Mouse (Mus musculus) testis, postnatal 10 days (tissue): ENCODE results near the gene Serpine2.

Experiments
- DNase-seq: peaks from one replicate; pipeline ENCODE4 v3.0.0; 2021; ENCODE audit warnings: low spot score

Gene Serpine2

DNA sequence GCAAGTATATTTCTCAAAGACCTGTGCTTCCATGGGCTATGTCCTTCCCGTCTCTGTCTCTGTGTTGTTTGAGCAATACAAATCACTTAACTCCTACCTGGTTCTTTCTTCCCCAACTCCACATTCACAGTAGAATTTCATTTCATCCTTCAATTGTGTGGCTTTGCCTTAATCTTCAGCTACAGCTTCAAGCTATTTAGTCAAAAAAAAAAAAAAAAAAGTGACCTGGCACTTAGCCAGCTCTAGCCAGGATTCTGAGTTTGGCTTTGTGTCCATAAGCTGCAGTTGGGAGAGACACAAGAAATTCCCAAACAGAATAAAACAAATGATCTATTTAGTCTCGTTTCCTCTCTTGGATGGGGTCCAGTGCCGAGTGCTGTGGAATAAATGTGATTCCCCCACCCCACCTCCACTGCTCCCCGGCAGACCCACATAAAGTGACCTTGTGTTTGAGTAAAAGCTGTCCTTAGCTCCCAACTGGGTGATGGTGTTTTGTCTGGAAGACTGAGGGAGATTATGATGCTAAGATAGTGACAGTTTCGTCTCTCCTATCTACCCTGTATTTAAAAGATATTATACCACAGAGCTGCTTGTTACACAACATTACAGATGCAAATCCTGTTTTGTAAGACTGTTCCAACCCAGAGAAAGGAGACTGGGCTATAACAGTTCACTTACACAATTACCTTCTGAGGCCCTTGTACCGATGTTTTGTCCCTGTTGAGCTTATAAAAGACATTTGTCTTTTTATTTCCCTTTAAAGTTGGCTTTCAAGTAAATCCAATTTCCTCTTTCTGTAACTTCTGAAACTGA, at the start of gene Serpine2:
TSS of gene Serpine2 (minus strand) at position 51 of the 813 bp plus-strand sequence.
- DNase-seq, result peak; percentile 47

DNA sequence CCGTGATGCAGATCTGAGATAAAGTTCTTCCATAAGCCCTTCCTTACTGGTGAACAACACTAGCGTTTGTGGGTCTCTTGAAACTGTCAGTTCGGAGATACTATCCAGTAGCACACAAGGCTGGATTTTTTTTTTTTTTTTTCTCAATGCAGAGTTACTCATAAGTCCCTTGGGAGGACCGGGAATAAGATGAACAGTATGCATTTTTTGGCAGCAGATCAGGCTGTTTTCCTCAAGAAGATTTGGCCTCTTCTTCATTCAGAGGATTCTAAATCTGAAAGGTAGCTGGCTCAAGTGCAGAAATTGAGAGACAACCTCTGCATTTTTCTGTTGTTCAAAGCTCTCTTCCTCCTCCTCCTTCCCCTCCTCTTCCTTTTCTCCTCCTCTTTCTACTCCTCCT, 46.8 kb upstream of the Serpine2 start:
- no peak for DNase-seq

DNA sequence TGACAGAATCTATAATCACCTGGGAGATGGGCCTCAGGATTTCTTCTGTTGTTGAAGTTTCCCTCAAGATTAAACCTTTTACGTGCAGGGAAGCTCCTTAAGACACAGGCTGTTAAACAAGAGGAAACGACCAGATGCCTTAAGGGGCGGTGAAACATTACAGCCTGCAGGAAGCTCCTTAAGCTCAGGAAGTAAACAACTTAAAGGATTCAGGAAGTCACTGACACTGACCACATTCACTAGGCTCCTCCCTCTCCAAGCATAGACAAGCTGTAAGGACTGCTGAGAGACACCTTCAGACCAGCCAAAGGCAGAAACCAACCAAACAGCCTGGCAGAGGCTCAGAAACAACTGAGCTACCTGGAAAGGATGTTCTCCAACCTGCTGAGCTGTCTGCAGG, 44.3 kb upstream of the Serpine2 start:
- DNase-seq, result no peak

DNA sequence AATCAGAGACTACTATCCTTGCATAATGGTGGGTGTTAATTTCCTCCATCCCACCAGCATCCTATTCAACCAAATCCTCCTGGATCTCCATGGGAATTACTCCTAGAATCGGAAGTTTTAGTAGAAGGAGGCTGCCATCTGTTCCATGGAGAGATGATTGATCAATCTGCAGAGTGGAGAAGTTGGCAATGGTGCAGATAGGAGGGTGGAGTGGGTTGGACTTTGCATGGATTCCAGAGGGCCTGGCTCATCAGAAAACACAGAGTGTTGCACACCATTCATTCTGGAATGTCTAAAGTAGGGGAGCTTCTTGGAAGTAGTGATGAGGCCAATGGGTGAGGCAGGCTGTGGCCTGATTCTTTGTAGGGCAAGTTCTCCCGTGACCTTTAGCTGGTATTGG, 41.9 kb upstream of the Serpine2 start:
- no peak for DNase-seq

DNA sequence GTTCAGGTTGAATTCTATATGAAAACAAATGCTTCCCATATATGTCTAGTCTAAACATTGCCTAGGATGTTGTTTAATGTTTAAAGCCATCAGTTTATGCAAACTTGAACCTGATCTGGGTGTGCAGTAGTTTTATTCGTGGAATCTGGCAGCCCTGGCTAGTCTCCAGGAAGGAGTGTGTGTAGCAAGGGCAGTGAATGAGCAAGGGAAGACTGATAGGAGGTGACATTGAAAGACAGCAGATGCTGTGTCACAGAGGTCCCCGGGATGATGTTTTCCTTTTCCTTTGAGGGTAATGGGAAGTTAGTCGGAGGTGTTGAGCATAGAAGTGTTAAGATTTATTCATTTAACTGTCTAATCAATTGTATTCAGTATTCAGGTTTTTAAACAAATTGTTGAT, 21.7 kb upstream of the Serpine2 start:
- DNase-seq, result no peak

DNA sequence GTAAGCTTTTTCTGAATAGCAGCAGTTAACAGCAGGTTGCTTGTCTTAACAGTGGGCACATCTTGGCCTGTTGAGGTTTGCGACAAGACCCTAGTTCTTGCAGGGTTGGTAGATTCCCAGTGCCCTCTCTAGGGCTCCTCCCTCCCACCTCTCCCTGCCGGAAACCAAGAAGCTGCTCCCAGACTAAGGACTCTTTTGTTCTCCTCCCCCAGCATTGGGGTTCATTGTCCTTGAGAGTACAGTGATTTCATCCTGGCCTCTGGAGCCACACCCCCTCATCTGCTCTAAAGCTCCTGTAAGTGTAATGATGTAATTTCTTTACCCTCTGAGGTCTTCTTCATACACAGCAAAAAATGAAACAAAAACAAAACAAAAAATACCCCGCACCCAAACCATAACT, 13.8 kb upstream of the Serpine2 start:
- no peak for DNase-seq

DNA sequence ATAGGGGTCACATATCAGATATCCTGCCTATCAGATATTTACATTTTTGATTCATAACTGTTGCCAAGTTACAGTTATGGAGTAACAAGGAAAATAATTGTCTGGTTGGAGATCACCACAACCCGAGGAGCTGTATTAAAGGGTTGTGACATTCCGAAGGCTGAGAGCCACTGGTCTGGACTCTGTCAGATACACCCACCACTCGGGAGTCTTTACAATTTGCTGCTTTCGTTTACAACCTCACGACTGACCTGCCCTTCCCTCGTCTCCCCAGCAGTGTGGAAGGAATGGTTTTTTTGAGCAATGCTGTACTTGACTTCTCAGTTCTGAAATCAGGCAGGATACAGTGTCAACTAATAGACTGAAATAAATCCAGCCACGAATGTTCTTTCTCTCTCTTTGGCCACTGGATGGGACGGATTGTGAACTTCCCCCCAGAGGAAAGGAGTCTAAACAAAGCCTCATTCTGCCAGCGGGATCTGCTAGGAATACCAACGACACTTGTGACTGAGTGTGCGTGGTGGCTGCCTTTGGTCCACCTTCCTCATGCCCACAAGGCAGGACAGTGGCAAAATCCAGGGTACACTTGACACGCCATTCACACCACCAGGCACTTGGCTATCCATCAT, 455 bp downstream of the Serpine2 start:
- DNase-seq, result no peak

DNA sequence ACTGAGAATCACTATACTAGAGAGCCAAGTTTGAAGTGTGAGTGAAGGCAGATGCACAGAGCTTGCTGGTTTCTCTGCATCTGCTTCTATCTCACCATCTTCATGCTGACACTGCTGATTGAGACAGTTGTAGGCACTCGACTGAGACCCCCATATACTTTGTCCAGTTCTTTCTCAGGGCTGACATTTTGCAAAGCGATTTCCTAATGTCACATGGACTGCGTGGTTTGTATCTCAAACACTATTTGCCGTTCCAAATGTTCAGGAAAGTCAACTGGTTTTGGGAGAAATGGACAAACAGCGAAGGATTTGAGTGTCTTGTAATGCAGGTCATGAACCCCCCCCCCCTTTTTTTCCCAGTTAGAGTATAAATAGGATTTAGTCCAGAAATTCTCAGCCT, 1.0 kb downstream of the Serpine2 start:
- no peak for DNase-seq

DNA sequence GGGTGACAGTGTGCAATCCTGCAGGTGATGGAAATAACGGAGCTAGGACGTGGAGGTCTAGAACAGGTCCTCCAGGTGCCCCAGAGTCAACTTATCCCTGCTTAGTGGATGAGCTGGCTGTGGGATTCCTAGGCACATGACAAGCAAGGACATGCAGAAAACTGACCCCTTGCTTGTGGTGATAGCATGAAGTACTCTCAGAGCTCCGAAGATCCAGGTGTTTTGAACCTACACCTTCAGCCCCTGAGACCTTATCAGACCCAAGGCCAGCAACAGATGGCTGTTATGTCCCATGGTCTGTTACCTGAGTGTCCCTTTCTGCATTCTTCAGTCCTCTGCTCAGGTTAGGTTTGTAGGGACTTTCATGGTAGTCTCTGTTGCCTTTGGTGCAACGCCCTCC, 2.0 kb downstream of the Serpine2 start:
- DNase-seq, result no peak

DNA sequence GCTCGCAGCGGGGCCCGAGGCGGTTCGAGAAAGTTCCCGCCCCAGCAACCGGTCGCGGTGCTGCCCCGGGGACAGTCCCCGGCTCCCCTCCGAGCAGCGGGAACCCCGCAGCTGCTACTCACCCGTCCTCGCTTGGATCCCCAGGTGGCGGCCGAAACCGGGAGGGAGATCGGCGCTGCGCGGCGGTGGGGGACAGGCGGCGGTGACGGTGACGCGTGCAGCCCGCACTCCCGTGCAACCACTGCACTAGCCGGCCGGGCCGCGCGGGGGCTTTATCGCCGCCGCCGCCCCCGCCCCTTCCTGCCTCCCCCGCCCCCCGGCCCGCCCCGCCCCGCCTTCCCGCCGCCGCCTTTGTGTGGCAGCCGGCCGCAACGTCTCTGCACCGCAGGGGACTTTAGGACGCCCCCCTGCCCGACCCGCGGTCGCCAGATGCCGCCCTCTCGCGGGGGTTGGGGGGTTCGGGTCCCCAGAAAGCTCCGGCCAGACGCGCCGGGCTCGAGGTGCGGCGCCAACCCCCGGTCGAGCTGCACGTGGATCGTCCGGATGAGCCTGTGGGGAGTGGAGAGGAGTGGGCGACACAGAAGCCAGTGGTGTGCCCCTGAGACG, 2.5 kb downstream of the Serpine2 start:
- DNase-seq, result peak; percentile 64

DNA sequence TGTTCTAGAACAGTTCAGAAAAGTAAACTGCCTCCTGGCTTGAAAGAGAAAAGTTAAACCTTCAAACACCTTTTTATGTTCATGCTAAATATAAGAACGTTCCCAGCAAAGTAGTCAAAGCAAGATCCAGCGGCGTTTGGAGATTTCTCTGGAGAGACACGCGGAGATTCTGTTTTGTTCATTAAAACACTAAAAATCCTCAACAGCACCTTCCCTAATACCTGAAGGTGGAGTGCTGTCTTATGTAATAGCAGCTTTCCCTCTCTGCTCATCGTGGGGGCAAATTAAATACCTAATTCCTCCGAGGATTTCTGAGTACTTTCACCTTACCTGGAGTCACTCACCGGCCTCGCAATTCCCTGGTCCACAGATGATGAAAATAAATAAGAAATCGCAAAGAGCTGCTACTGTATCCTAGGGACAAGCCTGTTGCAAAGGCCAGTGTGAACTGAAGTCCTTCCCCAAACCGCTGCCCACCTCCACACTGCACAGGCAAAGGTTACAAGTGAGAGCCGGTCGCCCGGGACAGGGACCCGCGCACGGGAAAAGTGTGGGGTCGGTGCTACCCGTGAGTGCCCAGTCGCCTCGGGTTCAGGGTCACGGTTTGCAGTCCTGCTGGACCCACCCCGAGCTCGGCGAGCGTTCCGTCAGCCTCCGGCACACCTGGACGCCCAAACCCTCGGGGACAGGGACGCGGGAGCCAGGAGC, 3.1 kb downstream of the Serpine2 start:
- no peak for DNase-seq

DNA sequence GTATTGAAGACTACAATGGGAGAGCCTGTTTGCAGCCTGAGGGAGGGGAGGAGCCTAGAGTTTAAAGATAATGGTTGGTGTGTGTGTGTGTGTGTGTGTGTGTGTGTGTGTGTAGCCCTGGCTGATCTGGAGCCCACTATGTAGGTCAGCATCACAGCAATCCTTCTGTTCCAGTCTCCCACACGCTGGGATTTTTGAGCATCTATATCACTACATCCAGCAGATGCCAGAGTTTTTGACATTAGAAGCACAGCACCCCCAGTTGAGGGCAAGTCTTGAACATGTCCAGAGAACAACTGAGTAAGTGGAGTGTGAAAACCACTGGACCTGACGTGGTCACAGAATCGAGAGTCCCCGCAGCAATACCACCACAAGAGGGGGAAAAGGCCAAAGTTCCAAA, 4.2 kb downstream of the Serpine2 start:
- DNase-seq, result no peak

DNA sequence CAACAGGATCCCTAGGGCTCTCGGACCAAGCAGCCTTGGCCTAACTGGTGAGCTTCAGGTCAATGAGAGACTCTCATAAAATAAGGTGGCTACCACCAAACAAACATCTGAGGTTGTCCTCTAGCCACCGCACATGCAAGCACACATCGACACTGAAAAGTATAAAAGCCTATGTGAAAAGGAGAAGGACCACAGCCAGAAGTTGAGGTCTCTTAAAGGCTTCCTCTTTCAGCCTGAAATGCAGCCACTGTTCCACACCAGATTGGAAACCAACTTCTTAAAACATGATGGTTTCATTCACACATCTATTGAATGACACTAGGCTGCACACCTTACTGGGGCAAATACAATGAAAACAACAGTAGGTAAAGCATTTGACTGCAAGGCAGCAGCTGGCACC, 7.5 kb downstream of the Serpine2 start:
- no peak for DNase-seq

DNA sequence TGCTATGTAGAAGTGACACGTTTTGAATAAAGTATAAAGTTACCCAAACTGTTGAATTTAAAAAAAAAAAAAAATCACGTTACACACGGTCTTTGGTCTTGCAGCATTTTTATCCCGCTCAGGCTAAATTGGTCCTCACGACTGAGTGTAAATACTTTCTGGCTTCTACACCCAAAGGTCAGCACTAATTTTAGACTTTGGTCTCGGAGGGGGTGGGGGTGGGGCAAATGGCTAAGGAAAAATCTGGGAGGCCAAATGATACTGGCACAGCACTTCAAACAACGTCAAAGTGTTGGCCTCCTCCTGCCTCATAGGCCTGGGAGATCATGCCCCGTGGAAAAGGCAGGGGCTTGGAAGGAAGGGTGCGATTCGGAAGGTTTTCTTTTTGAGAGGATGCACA, 10.6 kb downstream of the Serpine2 start:
- no peak for DNase-seq

DNA sequence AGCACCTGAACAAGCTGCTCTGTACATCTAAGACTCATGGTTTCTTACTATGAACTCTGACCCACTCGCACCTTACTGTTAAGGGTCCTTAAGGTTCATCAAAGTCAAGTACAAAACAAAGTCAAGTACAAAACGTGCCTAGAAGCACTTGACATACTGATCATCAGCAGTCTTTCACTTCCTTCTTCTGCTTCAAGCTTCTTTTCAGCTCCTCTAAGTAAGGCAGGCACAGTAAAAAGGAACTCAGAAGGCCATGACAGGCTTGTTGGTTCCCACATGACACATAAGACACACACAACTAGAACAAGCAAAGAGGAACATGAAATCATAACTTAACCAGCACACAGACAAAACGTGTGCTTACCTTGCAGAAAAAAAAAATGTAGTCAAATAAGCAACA, 12.3 kb downstream of the Serpine2 start:
- DNase-seq, result no peak

DNA sequence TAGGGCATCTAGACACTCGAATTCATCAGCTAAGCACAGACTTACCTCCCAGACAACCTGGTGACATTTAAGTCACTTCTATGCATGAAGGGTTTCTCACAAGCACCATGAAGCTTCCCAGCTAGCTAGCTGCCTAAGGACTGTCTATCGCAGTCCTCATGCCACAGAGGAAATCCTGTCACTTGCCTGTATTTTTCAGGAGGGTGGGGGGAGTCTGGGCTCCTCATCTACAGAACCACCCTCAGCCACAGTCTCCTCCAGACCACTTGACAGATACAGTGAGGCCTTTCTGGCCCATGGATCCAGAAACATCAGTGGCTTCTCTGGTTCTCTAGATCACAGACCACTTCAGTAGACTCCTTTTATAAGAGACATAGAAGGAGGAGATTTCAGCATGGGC, 14.1 kb downstream of the Serpine2 start:
- DNase-seq, result no peak

DNA sequence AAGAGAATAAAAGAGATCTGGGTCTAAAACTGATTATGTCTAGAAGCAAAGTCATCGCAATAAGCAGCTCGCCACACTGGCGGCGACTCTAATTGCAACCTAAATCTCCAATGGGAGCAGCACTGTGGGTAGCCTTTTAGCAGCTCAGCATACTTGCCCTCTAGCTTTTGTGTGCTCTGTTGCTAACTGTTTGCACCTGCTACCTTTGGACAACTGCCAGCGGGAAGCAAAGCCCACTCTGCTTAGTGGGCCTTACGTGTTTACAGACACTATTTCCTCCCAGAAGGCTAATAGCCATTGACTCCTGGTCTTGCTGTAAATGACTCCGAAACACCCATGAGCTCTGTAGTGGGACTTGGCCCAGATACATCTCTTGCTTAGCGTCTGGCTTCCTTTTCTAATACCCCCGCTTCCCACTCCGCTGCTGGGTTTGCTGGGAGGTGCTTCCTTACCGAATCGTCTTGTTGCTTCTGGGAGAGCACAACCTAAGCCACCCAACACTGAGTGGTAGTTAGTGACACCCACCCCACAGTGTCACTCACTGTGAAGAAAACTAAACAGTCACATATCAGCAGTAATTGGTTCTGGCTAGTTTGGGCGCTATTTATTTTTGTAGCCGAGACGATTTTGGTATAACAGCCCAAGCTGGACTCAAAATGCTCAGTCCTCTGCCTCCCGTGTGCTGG, 28.1 kb downstream of the Serpine2 start:
- no peak for DNase-seq

DNA sequence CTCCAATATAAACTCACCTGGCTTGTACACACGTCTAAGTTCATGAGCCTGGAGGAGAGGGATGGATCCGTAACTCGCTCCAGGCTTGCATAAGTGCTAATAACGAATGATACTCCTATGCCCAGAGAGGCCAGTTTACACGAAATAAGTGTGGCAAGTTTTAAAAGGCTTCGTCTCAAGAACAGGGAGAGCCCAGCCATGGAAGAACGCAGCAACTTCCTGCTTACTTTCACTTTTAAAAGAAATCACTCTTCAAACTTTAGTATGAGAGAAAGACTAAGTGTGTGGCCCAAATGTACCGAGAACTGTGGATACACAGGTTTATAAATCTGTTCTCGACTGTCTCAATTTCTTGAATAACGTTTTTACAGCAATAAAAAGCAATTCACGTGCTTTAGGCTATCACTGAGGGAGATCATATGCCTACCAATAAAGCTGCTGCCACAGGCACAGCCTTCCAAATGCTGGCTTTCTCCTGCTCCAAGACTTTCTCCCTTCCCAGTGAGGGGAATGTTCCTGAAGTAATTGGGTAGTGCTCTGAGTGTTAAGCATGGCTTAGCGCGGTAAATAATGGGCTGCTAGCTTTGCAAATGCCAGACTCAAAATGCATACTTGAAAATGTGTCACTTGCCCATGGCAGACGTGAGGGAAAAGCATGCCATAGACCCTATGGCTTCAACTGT, 36.9 kb downstream of the Serpine2 start:
- DNase-seq, result no peak

DNA sequence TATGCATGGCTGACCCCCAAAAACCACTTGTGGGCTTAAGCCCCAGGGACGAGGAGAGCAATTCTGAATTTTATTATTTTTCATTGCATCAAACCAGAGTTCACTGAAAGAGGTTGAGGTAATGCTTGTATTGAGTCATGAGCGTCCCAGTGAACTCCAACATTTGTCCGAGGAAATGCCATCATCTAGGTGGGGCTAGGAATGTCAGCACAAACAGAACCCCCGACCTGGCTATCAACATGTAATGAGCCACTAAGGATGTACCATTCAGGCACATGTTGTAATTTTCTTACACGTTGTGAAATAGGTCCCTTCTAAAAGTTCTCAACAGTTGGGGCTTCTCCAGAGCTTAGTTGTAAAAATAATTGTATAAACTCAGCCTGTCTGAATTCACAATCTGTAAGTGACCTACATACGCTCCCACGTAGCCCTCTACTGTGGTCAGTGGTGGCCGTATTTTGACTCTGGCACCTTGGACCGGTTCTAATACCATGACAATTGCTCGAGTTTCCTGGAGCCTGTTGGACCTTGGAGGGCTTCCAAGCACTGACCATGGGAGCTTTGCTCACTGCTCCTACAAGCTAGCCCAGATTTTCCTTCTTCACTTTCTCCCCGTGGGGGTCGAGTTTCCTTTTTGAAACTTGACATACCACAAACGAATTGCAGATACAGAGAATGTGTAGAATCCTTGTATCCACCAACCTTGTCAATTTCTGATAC, 38.0 kb downstream of the Serpine2 start:
- peak; percentile 68 for DNase-seq

DNA sequence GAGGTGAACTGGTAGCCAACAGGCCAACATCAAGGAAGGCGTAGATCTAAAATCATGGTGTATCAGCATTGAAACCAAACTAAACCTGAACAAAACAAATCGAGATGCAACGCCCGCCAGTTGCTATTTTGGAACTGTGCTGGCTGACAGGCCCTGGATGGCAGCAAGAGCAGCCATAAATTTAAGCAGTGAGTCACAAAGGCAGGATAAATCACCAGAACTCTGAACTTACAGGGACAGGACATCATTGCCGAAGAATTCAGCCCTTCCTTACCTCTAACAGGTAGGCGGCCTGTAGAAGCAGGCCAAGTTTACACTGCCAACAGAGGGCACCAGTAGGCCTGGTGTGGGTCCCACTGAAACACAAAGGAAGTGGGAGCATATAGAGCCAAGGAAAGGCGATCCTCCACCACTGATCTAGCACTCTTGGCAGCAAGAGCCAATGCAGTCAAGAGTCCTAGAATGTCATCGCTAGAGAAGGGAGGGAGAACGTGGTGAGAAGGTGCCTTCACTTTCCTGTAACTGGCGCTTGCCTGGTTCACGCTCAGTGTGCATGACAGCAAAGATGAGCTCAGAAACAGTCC, 41.6 kb downstream of the Serpine2 start:
- no peak for DNase-seq

DNA sequence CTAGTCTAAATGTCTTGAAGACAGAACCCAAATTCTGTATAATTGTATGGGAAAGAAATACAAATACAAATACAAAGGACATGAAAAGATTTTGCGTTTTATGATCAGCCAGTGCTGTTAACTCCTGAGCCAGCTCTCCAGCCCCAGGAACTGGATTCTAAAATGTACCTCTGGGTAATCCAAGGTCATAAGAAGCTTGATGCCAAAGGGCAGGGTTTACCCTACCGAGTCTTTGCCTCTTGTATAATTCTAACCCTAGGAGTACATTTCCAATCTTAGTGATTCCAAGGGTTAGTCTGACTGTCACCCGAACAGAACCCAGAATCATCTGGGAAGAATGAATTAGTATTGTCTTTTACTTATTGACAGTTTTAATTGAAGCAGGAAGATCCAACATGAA, 45.5 kb downstream of the Serpine2 start:
- no peak for DNase-seq
